Mouse (Mus musculus) left cerebral cortex, postnatal 10 days (tissue): ENCODE data around the gene Wdr89. TPM values are rescaled to one million over a fixed set of nuclear protein-coding genes. Genes with fewer than 3 reads are reported as not detected.

Experiments
- total RNA-seq, 2 experiments: library from RNA; stranded (reverse); gene quantifications; 2 replicates each; pipeline ENCODE4 v1.2.3; 2021

Wdr89 gene
- total RNA-seq, 2 experiments from 2014 or later: 2.9 to 3.2 TPM

Other genes with a start within 250 kb of the Wdr89 start
- gene Ppp2r5e, start 73.3 kb downstream of the Wdr89 start, total RNA-seq: 10 to 100 TPM; 85.6 to 85.8 TPM
- 10 to 100 TPM; 30.3 to 34.4 TPM for gene Sgpp1, start 66.2 kb upstream of the Wdr89 start, total RNA-seq
- 10 to 100 TPM; 21.1 to 22.0 TPM for gene Syne2, start 148.6 kb upstream of the Wdr89 start, total RNA-seq